Mouse (Mus musculus): ENCODE results near the gene Phf23. TPM values are rescaled to one million over a fixed set of nuclear protein-coding genes. Genes with fewer than 3 reads are reported as not detected.

Gene Phf23
- polyA plus RNA-seq, 1 experiment from 2014 or later = 36.6 TPM

- H3K4me3 ChIP-seq (ENCODE audit: low read depth, low read length) = peak within 1 kb of the TSS; percentile 77
- no peaks in the 10 kb centered on the region for H3K9me3 ChIP-seq (ENCODE audit: control insufficient read depth, low read length)
- DNase-seq (ENCODE audit: low spot score) = peak; percentile 93
- peaks cover 25% of the 10 kb centered on the region for H3K4me1 ChIP-seq (replicated peaks; ENCODE audit: control insufficient read depth, insufficient read depth, low read length)
- peak within 1 kb of the TSS; percentile 81 for H3K4me2 ChIP-seq
- peak within 1 kb of the TSS; percentile 90 for H3K27ac ChIP-seq (ENCODE audit: low read depth, low read length)
- ATAC-seq (replicated peaks; ENCODE audit: low FRiP score) = peak; percentile 24
- WGBS = 0% methylated on average over 47 of the region's 48 CpGs
- H3K9ac ChIP-seq (ENCODE audit: low read depth, low read length) = peak within 1 kb of the TSS; percentile 74
- H3K36me3 ChIP-seq (ENCODE audit: control insufficient read depth, insufficient read depth, low read length) = peaks cover 20% of the 10 kb centered on the region
- no peaks in the 10 kb centered on the region for H3K27me3 ChIP-seq (replicated peaks; ENCODE audit: control insufficient read depth, insufficient read depth, low read length)
Observed at GRCm38 (mm10) chr11:70000396-70000898, 4.9 kb downstream of the Phf23 start, which contains the start of gene Dvl2. Gene Dvl2, plus strand, starts transcription at chr11:70000595.

DNA sequence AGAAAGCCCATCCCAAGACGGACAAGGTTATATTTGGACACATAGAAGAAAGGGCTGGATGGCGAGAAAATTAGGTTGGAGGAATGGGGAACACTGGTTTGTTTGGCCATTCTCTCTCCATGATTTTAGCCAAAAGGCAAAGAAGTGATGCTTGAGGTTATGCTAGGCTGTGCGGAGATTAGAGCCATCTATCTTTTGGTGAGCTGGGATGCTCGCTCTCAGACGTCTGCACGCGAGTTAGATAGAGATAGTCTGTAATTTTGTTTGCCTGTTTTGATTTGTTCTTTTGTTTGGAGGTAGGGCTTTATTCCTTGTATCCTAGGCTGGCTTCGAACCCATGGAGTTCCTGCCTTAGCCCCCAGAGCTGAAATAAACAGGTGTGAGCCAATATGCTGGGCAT is 5.6 kb downstream of the Phf23 start:
- no peak for DNase-seq (ENCODE audit: low spot score)
- Histone ChIP-seq H3K27me3 (replicated peaks; ENCODE audit: control insufficient read depth, insufficient read depth, low read length) (no peaks in the 10 kb centered on the region), H3K4me3 (ENCODE audit: low read depth, low read length) (peak overlapping the region; percentile 77), H3K27ac (ENCODE audit: low read depth, low read length) (no peak overlapping the region; the same call in 1 of the 2 replicates), H3K36me3 (ENCODE audit: control insufficient read depth, insufficient read depth, low read length) (peaks cover 25% of the 10 kb centered on the region), H3K4me2 (peak overlapping the region; percentile 81), H3K9ac (ENCODE audit: low read depth, low read length) (peak overlapping the region; percentile 74), H3K4me1 (replicated peaks; ENCODE audit: control insufficient read depth, insufficient read depth, low read length) (peaks cover 25% of the 10 kb centered on the region), H3K9me3 (ENCODE audit: control insufficient read depth, low read length) (no peaks in the 10 kb centered on the region)
- WGBS = 9% methylated on average over 8 of the region's 8 CpGs
- ATAC-seq (replicated peaks; ENCODE audit: low FRiP score) = no peak

DNA sequence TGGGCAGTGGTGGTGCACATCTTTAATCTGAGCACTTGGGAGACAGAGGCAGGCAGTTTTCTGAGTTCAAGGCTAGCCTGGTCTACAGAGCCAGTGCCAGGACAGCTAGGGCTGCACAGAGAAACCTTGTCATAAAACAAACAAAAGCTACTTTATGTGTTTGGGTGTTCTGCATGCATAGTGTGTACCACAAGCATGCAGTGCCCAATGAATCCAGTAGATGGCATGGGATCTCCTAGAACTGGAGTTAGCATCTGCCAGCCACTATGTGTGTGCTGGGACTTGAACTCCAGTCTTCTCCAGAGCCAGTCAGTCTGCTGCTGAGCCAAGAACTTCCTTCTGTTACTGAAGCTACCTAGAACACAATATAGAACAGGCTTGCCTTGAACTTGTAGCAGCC is 6.3 kb downstream of the Phf23 start:
- H3K4me1 ChIP-seq (replicated peaks; ENCODE audit: control insufficient read depth, insufficient read depth, low read length) = peaks cover 25% of the 10 kb centered on the region
- no peak for DNase-seq (ENCODE audit: low spot score)
- peak overlapping the region; percentile 81 for H3K4me2 ChIP-seq
- no peak overlapping the region for H3K27ac ChIP-seq (ENCODE audit: low read depth, low read length)
- ATAC-seq (replicated peaks; ENCODE audit: low FRiP score) = no peak
- peaks cover 30% of the 10 kb centered on the region for H3K36me3 ChIP-seq (ENCODE audit: control insufficient read depth, insufficient read depth, low read length)
- no peaks in the 10 kb centered on the region for H3K9me3 ChIP-seq (ENCODE audit: control insufficient read depth, low read length)
- H3K27me3 ChIP-seq (replicated peaks; ENCODE audit: control insufficient read depth, insufficient read depth, low read length) = no peaks in the 10 kb centered on the region
- no peak overlapping the region for H3K9ac ChIP-seq (ENCODE audit: low read depth, low read length)
- peak overlapping the region; percentile 77 for H3K4me3 ChIP-seq (ENCODE audit: low read depth, low read length)

DNA sequence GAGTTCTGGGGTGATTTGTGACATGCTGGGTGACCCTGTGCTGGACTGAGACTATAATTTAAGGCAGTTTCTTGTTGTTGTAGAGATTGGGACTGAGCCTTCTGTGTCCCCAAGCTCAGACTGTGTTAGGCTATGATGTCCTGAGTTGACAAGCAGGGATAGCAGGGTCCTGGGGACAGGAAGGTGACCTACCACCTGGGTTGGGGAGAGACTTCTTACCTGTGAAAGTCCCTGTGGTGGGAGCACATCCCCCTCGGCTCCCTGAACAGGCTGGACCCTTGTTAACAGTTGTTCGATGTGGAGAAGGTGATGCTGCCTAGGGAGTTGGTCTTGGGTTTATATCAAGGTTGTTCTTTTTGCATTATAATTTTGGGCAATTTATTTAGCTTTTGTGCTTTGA is 6.9 kb downstream of the Phf23 start:
- H3K4me1 ChIP-seq (replicated peaks; ENCODE audit: control insufficient read depth, insufficient read depth, low read length) = peaks cover 22% of the 10 kb centered on the region
- WGBS = 84% methylated on average over 2 of the region's 2 CpGs
- peak overlapping the region; percentile 1; the same call in 1 of the 2 replicates for H3K4me2 ChIP-seq
- H3K27me3 ChIP-seq (replicated peaks; ENCODE audit: control insufficient read depth, insufficient read depth, low read length) = no peaks in the 10 kb centered on the region
- DNase-seq (ENCODE audit: low spot score) (no peak), ATAC-seq (replicated peaks; ENCODE audit: low FRiP score) (no peak)
- no peaks in the 10 kb centered on the region for H3K9me3 ChIP-seq (ENCODE audit: control insufficient read depth, low read length)
- no peak overlapping the region for H3K4me3 ChIP-seq (ENCODE audit: low read depth, low read length)
- H3K36me3 ChIP-seq (ENCODE audit: control insufficient read depth, insufficient read depth, low read length) = peaks cover 32% of the 10 kb centered on the region
- no peak overlapping the region for H3K9ac ChIP-seq (ENCODE audit: low read depth, low read length)
- H3K27ac ChIP-seq (ENCODE audit: low read depth, low read length) = no peak overlapping the region

DNA sequence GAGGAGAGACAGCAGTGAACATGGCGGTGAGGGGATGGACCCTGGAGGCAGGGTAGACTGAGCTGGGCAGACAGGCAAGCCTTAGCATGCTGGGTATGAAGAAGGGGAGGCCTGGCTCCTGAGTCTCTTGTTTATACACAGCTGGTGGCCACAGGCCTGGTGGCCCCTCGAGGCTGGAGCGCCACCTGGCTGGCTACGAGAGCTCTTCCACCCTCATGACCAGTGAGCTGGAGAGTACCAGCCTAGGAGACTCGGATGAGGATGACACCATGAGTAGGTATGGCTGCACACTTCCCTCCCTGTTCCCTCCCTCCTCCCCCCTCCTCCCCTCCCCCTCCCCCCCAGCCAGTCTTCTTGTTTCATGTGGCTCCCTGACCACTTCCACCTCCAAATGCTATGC is 9.9 kb downstream of the Phf23 start:
- Histone ChIP-seq H3K27me3 (replicated peaks; ENCODE audit: control insufficient read depth, insufficient read depth, low read length) (no peaks in the 10 kb centered on the region), H3K9me3 (ENCODE audit: control insufficient read depth, low read length) (no peaks in the 10 kb centered on the region), H3K4me1 (replicated peaks; ENCODE audit: control insufficient read depth, insufficient read depth, low read length) (peaks cover 11% of the 10 kb centered on the region), H3K9ac (ENCODE audit: low read depth, low read length) (no peak overlapping the region), H3K36me3 (ENCODE audit: control insufficient read depth, insufficient read depth, low read length) (peaks cover 27% of the 10 kb centered on the region), H3K4me3 (ENCODE audit: low read depth, low read length) (no peak overlapping the region), H3K27ac (ENCODE audit: low read depth, low read length) (no peak overlapping the region), H3K4me2 (no peak overlapping the region)
- DNase-seq (ENCODE audit: low spot score) (no peak), ATAC-seq (replicated peaks; ENCODE audit: low FRiP score) (no peak)
- 63% methylated on average over 5 of the region's 5 CpGs for WGBS

DNA sequence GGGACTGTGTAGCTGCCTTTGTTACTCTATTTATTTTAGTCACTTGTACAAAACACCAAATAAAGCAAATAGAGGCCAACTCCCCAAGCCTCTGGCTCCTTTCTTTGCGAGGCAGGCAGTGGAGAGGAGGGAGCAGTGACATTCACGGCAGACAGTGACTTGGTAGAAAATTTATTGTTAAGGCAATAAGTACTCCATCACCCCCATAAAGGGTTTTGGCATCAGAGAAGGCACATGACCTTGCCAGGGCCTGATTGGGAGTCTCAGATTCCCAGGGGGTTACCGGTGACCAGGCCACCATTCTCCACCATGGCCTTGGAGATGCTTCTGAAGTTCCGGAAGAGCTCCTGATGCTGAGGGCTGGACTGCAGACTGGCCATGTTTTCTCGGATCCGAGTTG is 14.5 kb downstream of the Phf23 start:
- WGBS = 91% methylated on average over 6 of the region's 6 CpGs
- no peak overlapping the region for H3K9ac ChIP-seq (ENCODE audit: low read depth, low read length)
- DNase-seq (ENCODE audit: low spot score) = no peak
- H3K36me3 ChIP-seq (ENCODE audit: control insufficient read depth, insufficient read depth, low read length) = peaks cover 55% of the 10 kb centered on the region
- no peak overlapping the region for H3K27ac ChIP-seq (ENCODE audit: low read depth, low read length)
- no peaks in the 10 kb centered on the region for H3K27me3 ChIP-seq (replicated peaks; ENCODE audit: control insufficient read depth, insufficient read depth, low read length)
- no peak overlapping the region for H3K4me3 ChIP-seq (ENCODE audit: low read depth, low read length)
- no peaks in the 10 kb centered on the region for H3K9me3 ChIP-seq (ENCODE audit: control insufficient read depth, low read length)
- no peak for ATAC-seq (replicated peaks; ENCODE audit: low FRiP score)
- peaks cover 8% of the 10 kb centered on the region for H3K4me1 ChIP-seq (replicated peaks; ENCODE audit: control insufficient read depth, insufficient read depth, low read length)
- no peak overlapping the region for H3K4me2 ChIP-seq

GRCm38 (mm10) chr11:70010548-70010947 is 15.0 kb downstream of the Phf23 start:
- DNase-seq (ENCODE audit: low spot score) (no peak), ATAC-seq (replicated peaks; ENCODE audit: low FRiP score) (no peak)
- 85% methylated on average over 12 of the region's 12 CpGs for WGBS
- Histone ChIP-seq H3K9me3 (ENCODE audit: control insufficient read depth, low read length) (no peaks in the 10 kb centered on the region), H3K36me3 (ENCODE audit: control insufficient read depth, insufficient read depth, low read length) (peaks cover 55% of the 10 kb centered on the region), H3K4me2 (no peak overlapping the region), H3K9ac (ENCODE audit: low read depth, low read length) (no peak overlapping the region), H3K4me1 (replicated peaks; ENCODE audit: control insufficient read depth, insufficient read depth, low read length) (peaks cover 8% of the 10 kb centered on the region), H3K4me3 (ENCODE audit: low read depth, low read length) (no peak overlapping the region), H3K27me3 (replicated peaks; ENCODE audit: control insufficient read depth, insufficient read depth, low read length) (no peaks in the 10 kb centered on the region), H3K27ac (ENCODE audit: low read depth, low read length) (no peak overlapping the region)

DNA sequence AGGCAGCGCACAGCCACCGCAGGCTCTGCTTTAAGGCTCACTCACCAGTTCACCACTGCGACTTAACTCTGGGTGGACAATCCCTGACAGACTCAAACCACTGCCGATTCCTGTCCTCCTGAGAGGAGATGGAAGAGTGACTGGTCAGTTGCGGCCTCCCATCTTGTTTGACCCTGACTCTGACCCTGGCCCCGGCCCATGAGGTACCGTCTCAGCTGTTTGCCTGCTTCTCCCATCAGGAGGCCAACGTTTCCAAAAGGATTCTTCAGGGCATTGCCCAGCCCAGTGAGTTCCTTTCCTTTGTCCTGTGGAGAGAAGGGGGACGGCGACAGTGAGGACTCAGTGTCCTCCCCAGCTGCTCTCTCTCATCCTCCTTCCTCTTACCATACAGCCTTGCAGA is 15.4 kb downstream of the Phf23 start:
- Histone ChIP-seq H3K4me2 (no peak overlapping the region), H3K4me3 (ENCODE audit: low read depth, low read length) (no peak overlapping the region), H3K36me3 (ENCODE audit: control insufficient read depth, insufficient read depth, low read length) (peaks cover 52% of the 10 kb centered on the region), H3K27me3 (replicated peaks; ENCODE audit: control insufficient read depth, insufficient read depth, low read length) (no peaks in the 10 kb centered on the region), H3K9ac (ENCODE audit: low read depth, low read length) (no peak overlapping the region), H3K9me3 (ENCODE audit: control insufficient read depth, low read length) (no peaks in the 10 kb centered on the region), H3K4me1 (replicated peaks; ENCODE audit: control insufficient read depth, insufficient read depth, low read length) (peaks cover 8% of the 10 kb centered on the region), H3K27ac (ENCODE audit: low read depth, low read length) (no peak overlapping the region)
- ATAC-seq (replicated peaks; ENCODE audit: low FRiP score) = no peak
- WGBS = 85% methylated on average over 10 of the region's 10 CpGs
- DNase-seq (ENCODE audit: low spot score) = no peak

GRCm38 (mm10) chr11:70012931-70013330 is 17.4 kb downstream of the Phf23 start:
- 90% methylated on average over 9 of the region's 9 CpGs for WGBS
- no peak for ATAC-seq (replicated peaks; ENCODE audit: low FRiP score)

More at GRCm38 (mm10) chr11:70012931-70013330, 17.4 kb downstream of the Phf23 start:
- Histone ChIP-seq H3K27ac (ENCODE audit: low read depth, low read length) (no peak overlapping the region), H3K9me3 (ENCODE audit: control insufficient read depth, low read length) (no peaks in the 10 kb centered on the region), H3K9ac (ENCODE audit: low read depth, low read length) (no peak overlapping the region), H3K4me1 (replicated peaks; ENCODE audit: control insufficient read depth, insufficient read depth, low read length) (peaks cover 17% of the 10 kb centered on the region), H3K4me3 (ENCODE audit: low read depth, low read length) (no peak overlapping the region), H3K4me2 (no peak overlapping the region), H3K27me3 (replicated peaks; ENCODE audit: control insufficient read depth, insufficient read depth, low read length) (no peaks in the 10 kb centered on the region), H3K36me3 (ENCODE audit: control insufficient read depth, insufficient read depth, low read length) (peaks cover 39% of the 10 kb centered on the region)
- no peak for DNase-seq (ENCODE audit: low spot score)

All from liver, embryonic 11.5 days (tissue).